ENCODE assay signal across 13 mouse cellular contexts in the genomic region with DNA sequence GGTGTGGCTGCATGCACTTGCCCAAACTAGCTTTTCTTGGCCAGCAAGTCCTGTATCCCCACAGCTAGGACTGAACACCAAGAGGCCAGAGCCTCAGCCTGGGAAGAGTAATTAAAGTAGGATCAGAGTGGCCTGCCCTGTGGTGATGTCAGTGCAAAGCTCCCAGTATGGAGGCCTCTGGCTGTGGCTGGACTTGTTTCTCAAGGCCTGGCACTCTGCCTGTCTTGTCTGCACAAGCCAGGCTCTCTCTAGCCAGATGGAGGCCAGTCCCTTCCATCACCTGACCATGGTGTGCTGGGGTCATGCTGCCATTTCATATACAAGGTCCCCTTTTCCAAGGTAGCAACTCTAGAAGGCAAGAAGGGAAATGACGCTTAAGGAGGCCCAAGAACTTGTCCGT. TPM values are rescaled to one million over a fixed set of nuclear protein-coding genes. Genes with fewer than 3 reads are reported as not detected.
DNase-seq lines count a peak whose midpoint lies in the region; ATAC-seq lines count a peak whose summit lies in the region.
"Had no signal": no experiment of that assay in that cellular context is flagged by ENCODE, and none has a peak within 500 bp of the region (broad histone marks: within the 10 kb centered on the region; RNA-seq: fewer than 3 reads in every experiment).

No protein-coding gene starts in this region.

- ATAC-seq in heart, embryonic 12.5 days (ENCODE audit: insufficient number of reproducible peaks, low FRiP score): no peak

- peak; percentile 14 for DNase-seq in cerebellum, adult 11-12 months
- DNase-seq in cerebellum, adult 8-10 months: no peak
- peak; percentile 27 for DNase-seq in ovary, postnatal 36 days (ENCODE audit: low spot score)
- no peak for DNase-seq in ovary, postnatal 14 days (ENCODE audit: low spot score)
- DNase-seq in cerebellum, adult 9-10 months: peak; percentile 8
- DNase-seq in thymus, postnatal 0 days (ENCODE audit: low spot score): no peak
- no peak for DNase-seq in kidney, postnatal 36 days

- H3K9ac ChIP-seq in heart, embryonic 12.5 days: no peak overlapping the region
- H3K9ac ChIP-seq: heart, embryonic 15.5 days; hindbrain, embryonic 14.5 days; lung, embryonic 15.5 days had no signal

- H3K36me3 ChIP-seq in heart, embryonic 12.5 days: no peaks in the 10 kb centered on the region
- H3K36me3 ChIP-seq: heart, embryonic 15.5 days; lung, embryonic 15.5 days had no signal

- no peak overlapping the region for H3K4me3 ChIP-seq in heart, embryonic 12.5 days
- H3K4me3 ChIP-seq: heart, embryonic 15.5 days; layer of hippocampus, adult 2 months; lung, embryonic 15.5 days; myocyte had no signal

- H3K4me2 ChIP-seq in heart, embryonic 12.5 days: no peak overlapping the region
- H3K4me2 ChIP-seq: heart, embryonic 15.5 days; hindbrain, embryonic 14.5 days; lung, embryonic 15.5 days had no signal

- H3K9me3 ChIP-seq in heart, embryonic 12.5 days (replicated peaks): no peaks in the 10 kb centered on the region
- H3K9me3 ChIP-seq: heart, embryonic 15.5 days; lung, embryonic 15.5 days had no signal

- H3K27ac ChIP-seq in heart, embryonic 12.5 days (ENCODE audit: poor library complexity, severe bottlenecking): no peak overlapping the region
- H3K27ac ChIP-seq: heart, embryonic 15.5 days; hindbrain, embryonic 14.5 days; layer of hippocampus, adult 2 months; lung, embryonic 15.5 days had no signal

- 0 out of 2 replicates have a peak, but pooled peaks cover 7% of the 10 kb centered on the region for H3K4me1 ChIP-seq in heart, embryonic 12.5 days (replicated peaks)
- H3K4me1 ChIP-seq: heart, embryonic 15.5 days; lung, embryonic 15.5 days had no signal

- WGBS in heart, embryonic 12.5 days: 74% methylated on average over 2 of the region's 2 CpGs

- no peaks in the 10 kb centered on the region for H3K27me3 ChIP-seq in heart, embryonic 12.5 days (replicated peaks)
- H3K27me3 ChIP-seq: heart, embryonic 15.5 days; lung, embryonic 15.5 days had no signal

RNA-seq across cellular contexts. Expression of gene Shisa9, which starts 51.0 kb away (rescaled TPM):
- 0.27 and 0.59 TPM in 2 replicates for polyA plus RNA-seq in heart, embryonic 12.5 days (2016; fragmentation: Nextera tagmentation; extraction: Ambion mirVana)
- polyA plus RNA-seq in thymus, postnatal 0 days (2015; fragmentation: Nextera tagmentation; extraction: Ambion mirVana): 0.25 and 0.77 TPM in 2 replicates
- polyA plus RNA-seq: myocyte had no signal

Comparison
In these comparisons a context has a peak if more than half of its experiments do, and no peak if none do; other contexts are left out.
1. DNase-seq: peak in cerebellum, adult 11-12 months (single experiment), ovary, postnatal 36 days (single experiment) and cerebellum, adult 9-10 months (single experiment); none in cerebellum, adult 8-10 months (single experiment), ovary, postnatal 14 days (single experiment), thymus, postnatal 0 days (single experiment) and kidney, postnatal 36 days (0 of 2).